25 mouse cellular contexts compared by ENCODE assay signal in genomic region chr16:35784134-35784725, GRCm38 (mm10). TPM values are rescaled to one million over a fixed set of nuclear protein-coding genes. Genes with fewer than 3 reads are reported as not detected.
DNase-seq lines count a peak whose midpoint lies in the region; ATAC-seq and TF ChIP-seq lines count a peak whose summit lies in the region.
"Had no signal": no experiment of that assay in that cellular context is flagged by ENCODE, and none has a peak within 500 bp of the region (broad histone marks: within the 10 kb centered on the region; RNA-seq: fewer than 3 reads in every experiment).

No protein-coding gene starts in this region.

- no peaks in the 10 kb centered on the region for H3K9me3 ChIP-seq in liver, embryonic 15.5 days (replicated peaks)
- no peaks in the 10 kb centered on the region for H3K9me3 ChIP-seq in liver, postnatal 0 days (ENCODE audit: low read length)
- H3K9me3 ChIP-seq in MEL (replicated peaks; ENCODE audit: insufficient read depth, low read length): no peaks in the 10 kb centered on the region
- H3K9me3 ChIP-seq in intestine, embryonic 15.5 days: no peaks in the 10 kb centered on the region
- H3K9me3 ChIP-seq: embryonic facial prominence, embryonic 12.5 days; forebrain, embryonic 12.5 days; heart, embryonic 13.5 days; hindbrain, embryonic 13.5 days; limb, embryonic 10.5 days had no signal

- peaks cover 21% of the 10 kb centered on the region for H3K36me3 ChIP-seq in liver, embryonic 15.5 days (replicated peaks)
- no peaks in the 10 kb centered on the region; the same call in 1 of the 2 replicates for H3K36me3 ChIP-seq in liver, postnatal 0 days (replicated peaks; ENCODE audit: insufficient read depth, low read length)
- H3K36me3 ChIP-seq in MEL (ENCODE audit: control insufficient read depth in 1 of 2, insufficient read depth in 2 of 2, low read length in 2 of 2): peaks cover 0 to 17% of the 10 kb centered on the region in 2 experiments; a peak in 2 of 4 replicates
- 0 out of 2 replicates have a peak, but pooled peaks cover 1% of the 10 kb centered on the region for H3K36me3 ChIP-seq in splenic B cell, adult 2 months (ENCODE audit: control insufficient read depth, insufficient read depth, low read length, poor library complexity, severe bottlenecking)
- H3K36me3 ChIP-seq in intestine, embryonic 15.5 days: no peaks in the 10 kb centered on the region
- H3K36me3 ChIP-seq: embryonic facial prominence, embryonic 12.5 days; forebrain, embryonic 12.5 days had no signal

- no peak for DNase-seq in liver, postnatal 0 days
- DNase-seq in MEL (ENCODE audit: low read depth, low spot score): peak; percentile 84
- DNase-seq in splenic B cell, adult 2 months (ENCODE audit: low read depth, low spot score): peak; percentile 52
- no peak for DNase-seq in embryo, embryonic 9.5 days (ENCODE audit: extremely low spot score)
- no peak for DNase-seq in thymus, adult 18-20 months
- DNase-seq: adrenal gland, postnatal 25 days; cerebellum, adult 9-10 months; gastrocnemius, postnatal 36 days; heart, postnatal 14 days; kidney, adult 8-10 months; kidney, postnatal 10 days; lung, postnatal 4 days; right cerebral cortex, adult 18-20 months; thymus, postnatal 25 days had no signal

- no peak for TF ChIP-seq CTCF in liver, postnatal 0 days (IDR thresholded peaks at IDR 0.05; ENCODE audit: low read depth)
- TF ChIP-seq CTCF in MEL (IDR thresholded peaks at IDR 0.05 in 2 of 3, conservative IDR thresholded peaks at IDR 0.05 in 1 of 3; ENCODE audit: control insufficient read depth in 1 of 3, insufficient read depth in 1 of 3, low read depth in 2 of 3, low read length in 3 of 3, poor library complexity in 1 of 3, severe bottlenecking in 1 of 3): no peak

- 0 out of 2 replicates have a peak overlapping the region, but pooled peaks have one; percentile 1 for H3K27ac ChIP-seq in liver, embryonic 15.5 days (replicated peaks)
- H3K27ac ChIP-seq in liver, postnatal 0 days (ENCODE audit: low read depth): no peak overlapping the region
- H3K27ac ChIP-seq in MEL (ENCODE audit: control insufficient read depth, low read depth, low read length): peak overlapping the region; percentile 22; the same call in 1 of the 2 replicates
- H3K27ac ChIP-seq in intestine, embryonic 15.5 days: no peak overlapping the region
- H3K27ac ChIP-seq: embryonic facial prominence, embryonic 12.5 days; forebrain, embryonic 12.5 days; heart, embryonic 13.5 days; hindbrain, embryonic 13.5 days; limb, embryonic 10.5 days had no signal

- no peaks in the 10 kb centered on the region for H3K27me3 ChIP-seq in liver, embryonic 15.5 days
- H3K27me3 ChIP-seq in liver, postnatal 0 days (ENCODE audit: insufficient read depth, low read length): no peaks in the 10 kb centered on the region
- no peaks in the 10 kb centered on the region for H3K27me3 ChIP-seq in MEL (ENCODE audit: control insufficient read depth in 1 of 2, insufficient read depth in 2 of 2, low read length in 2 of 2)
- H3K27me3 ChIP-seq in splenic B cell, adult 2 months (ENCODE audit: control insufficient read depth, insufficient read depth, low read length, poor library complexity, severe bottlenecking): no peaks in the 10 kb centered on the region
- H3K27me3 ChIP-seq in intestine, embryonic 15.5 days (replicated peaks): no peaks in the 10 kb centered on the region
- H3K27me3 ChIP-seq: embryonic facial prominence, embryonic 12.5 days; forebrain, embryonic 12.5 days; heart, embryonic 13.5 days; hindbrain, embryonic 13.5 days had no signal

- H3K4me3 ChIP-seq in liver, embryonic 15.5 days (replicated peaks): no peak overlapping the region
- no peak overlapping the region for H3K4me3 ChIP-seq in liver, postnatal 0 days (ENCODE audit: low read depth, low read length)
- H3K4me3 ChIP-seq in MEL (ENCODE audit: control insufficient read depth in 1 of 2, insufficient read depth in 1 of 2, low read depth in 2 of 2, low read length in 2 of 2): no peak overlapping the region
- H3K4me3 ChIP-seq in intestine, embryonic 15.5 days (replicated peaks): no peak overlapping the region
- H3K4me3 ChIP-seq: embryonic facial prominence, embryonic 12.5 days; erythroblast, embryonic 14.5 days; forebrain, embryonic 12.5 days; heart, embryonic 13.5 days; hindbrain, embryonic 13.5 days; limb, embryonic 10.5 days had no signal

- TF ChIP-seq EP300 in liver, postnatal 0 days (IDR thresholded peaks at IDR 0.05; ENCODE audit: low read depth): no peak
- peak in 1 of 2 experiments; percentile 32; a peak in 1 of 4 replicates for TF ChIP-seq EP300 in MEL (IDR thresholded peaks at IDR 0.05; ENCODE audit: low read depth in 1 of 2, low read length in 2 of 2)

- no peak for TF ChIP-seq RAD21 in MEL (IDR thresholded peaks at IDR 0.05; ENCODE audit: low read depth, low read length)

- no peak overlapping the region for H3K9ac ChIP-seq in liver, embryonic 15.5 days
- H3K9ac ChIP-seq in liver, postnatal 0 days (replicated peaks): no peak overlapping the region
- H3K9ac ChIP-seq in MEL (ENCODE audit: control insufficient read depth, low read depth, low read length, poor library complexity, severe bottlenecking): no peak overlapping the region
- no peak overlapping the region for H3K9ac ChIP-seq in intestine, embryonic 15.5 days
- H3K9ac ChIP-seq: embryonic facial prominence, embryonic 12.5 days; forebrain, embryonic 12.5 days; heart, embryonic 13.5 days; hindbrain, embryonic 13.5 days had no signal

- WGBS in liver, embryonic 15.5 days (ENCODE audit: insufficient replicate concordance): 44% methylated on average over 7 of the region's 7 CpGs
- WGBS in liver, postnatal 0 days (ENCODE audit: insufficient replicate concordance): 47% methylated on average over 7 of the region's 7 CpGs
- 53% methylated on average over 7 of the region's 7 CpGs for WGBS in intestine, embryonic 15.5 days

- H3K79me2 ChIP-seq in MEL (ENCODE audit: control insufficient read depth, insufficient read depth, low read length, poor library complexity): peaks cover 2% of the 10 kb centered on the region; the same call in 1 of the 2 replicates

- ATAC-seq in liver, embryonic 15.5 days (ENCODE audit: insufficient read depth): no peak
- ATAC-seq in liver, postnatal 0 days: no peak
- ATAC-seq in hematopoietic stem cell, adult 5-6 weeks (replicated peaks in 1 of 2; ENCODE audit: insufficient read depth in 1 of 2, low FRiP score in 2 of 2, low TSS enrichment in 1 of 2, low read depth in 1 of 2, poor library complexity in 2 of 2, severe bottlenecking in 2 of 2): peak; percentile 76 to 83
- ATAC-seq in intestine, embryonic 15.5 days: no peak
- ATAC-seq: CD4-positive, CD25-positive, alpha-beta regulatory T cell, adult 4 months had no signal

- peaks cover 32% of the 10 kb centered on the region for H3K4me1 ChIP-seq in liver, embryonic 15.5 days (replicated peaks)
- peaks cover 2% of the 10 kb centered on the region; the same call in 1 of the 2 replicates for H3K4me1 ChIP-seq in liver, postnatal 0 days (ENCODE audit: insufficient read depth)
- peaks cover 0 to 11% of the 10 kb centered on the region in 2 experiments; a peak in 3 of 4 replicates for H3K4me1 ChIP-seq in MEL (ENCODE audit: control insufficient read depth in 1 of 2, insufficient read depth in 2 of 2, low read length in 2 of 2)
- H3K4me1 ChIP-seq in intestine, embryonic 15.5 days (replicated peaks): no peaks in the 10 kb centered on the region; the same call in 1 of the 2 replicates
- H3K4me1 ChIP-seq: embryonic facial prominence, embryonic 12.5 days; limb, embryonic 10.5 days had no signal

- no peak overlapping the region for H3K4me2 ChIP-seq in liver, embryonic 15.5 days
- no peak overlapping the region for H3K4me2 ChIP-seq in liver, postnatal 0 days (ENCODE audit: low read depth, low read length)
- H3K4me2 ChIP-seq in intestine, embryonic 15.5 days (replicated peaks): no peak overlapping the region
- H3K4me2 ChIP-seq: embryonic facial prominence, embryonic 12.5 days; forebrain, embryonic 12.5 days; heart, embryonic 13.5 days; hindbrain, embryonic 13.5 days; midbrain, embryonic 11.5 days had no signal

- TF ChIP-seq POLR2A in MEL (IDR thresholded peaks at IDR 0.05; ENCODE audit: control insufficient read depth in 1 of 2, insufficient read depth in 1 of 2, low read depth in 1 of 2, low read length in 2 of 2, poor library complexity in 1 of 2): no peak

TF ChIP-seq in MEL, 35 proteins besides CTCF, POLR2A, EP300 and RAD21 (continues in another document):
- TF ChIP-seq MXI1 (IDR thresholded peaks at IDR 0.05; ENCODE audit: low read depth, low read length): peak; percentile 57; the same call in 1 of the 2 replicates
- TF ChIP-seq GATA1 (IDR thresholded peaks at IDR 0.05; ENCODE audit: low read depth, low read length): peak; percentile 87
- TF ChIP-seq NELFE (IDR thresholded peaks at IDR 0.05; ENCODE audit: low read depth, low read length): 0 out of 2 replicates have a peak, but pooled peaks have one; percentile 15
- TF ChIP-seq ETS1 (IDR thresholded peaks at IDR 0.05; ENCODE audit: low read depth, low read length): 0 out of 2 replicates have a peak, but pooled peaks have one; percentile 37
- TF ChIP-seq GABPA (IDR thresholded peaks at IDR 0.05; ENCODE audit: low read depth, low read length): no peak
- TF ChIP-seq TBP (IDR thresholded peaks at IDR 0.05; ENCODE audit: low read depth, low read length): no peak
- TF ChIP-seq RCOR1 (IDR thresholded peaks at IDR 0.05; ENCODE audit: low read depth, low read length): peak; percentile 22; the same call in 1 of the 2 replicates
- TF ChIP-seq USF1 (IDR thresholded peaks at IDR 0.05; ENCODE audit: low read depth, low read length): peak; percentile 92
- TF ChIP-seq USF2 (IDR thresholded peaks at IDR 0.05; ENCODE audit: borderline replicate concordance in 1 of 2, insufficient read depth in 1 of 2, low read depth in 1 of 2, low read length in 2 of 2): peak in 1 of 2 experiments; percentile 68; a peak in 2 of 4 replicates

RNA-seq across cellular contexts. Expression of gene Hspbap1, which starts 14.1 kb away (rescaled TPM):
- polyA plus RNA-seq in liver, embryonic 15.5 days (2015; fragmentation: Nextera tagmentation; extraction: Ambion mirVana): 16.1 and 18.7 TPM in 2 replicates
- polyA plus RNA-seq in liver, postnatal 0 days (2015; fragmentation: Nextera tagmentation; extraction: Ambion mirVana): 6.9 and 7.6 TPM in 2 replicates
- total RNA-seq in MEL (2012; rRNA removed): 7.2 and 9.6 TPM in 2 replicates
- polyA plus RNA-seq in MEL (2012; ENCODE audit: insufficient read depth in 1 of 2, insufficient read length in 2 of 2, low read depth in 1 of 2, low replicate concordance in 2 of 2, missing spikeins in 1 of 2): 1 to 10 TPM in 1 of 2 experiments, not detected in 1; 9.6 TPM
- total RNA-seq in hematopoietic stem cell, adult 5-6 weeks (2017): 2.4 TPM in 2 replicates
- polyA plus RNA-seq in intestine, embryonic 15.5 days (2015; fragmentation: Nextera tagmentation; extraction: Ambion mirVana): 17.6 and 18.4 TPM in 2 replicates

RNA-seq across cellular contexts. Expression of gene Dirc2, which starts 15.1 kb away (rescaled TPM):
- 5.0 and 5.3 TPM in 2 replicates for polyA plus RNA-seq in liver, embryonic 15.5 days (2015; fragmentation: Nextera tagmentation; extraction: Ambion mirVana)
- 5.7 and 6.2 TPM in 2 replicates for polyA plus RNA-seq in liver, postnatal 0 days (2015; fragmentation: Nextera tagmentation; extraction: Ambion mirVana)
- 1.6 and 2.1 TPM in 2 replicates for total RNA-seq in MEL (2012; rRNA removed)
- polyA plus RNA-seq in MEL (2012; ENCODE audit: insufficient read depth in 1 of 2, insufficient read length in 2 of 2, low read depth in 1 of 2, low replicate concordance in 2 of 2, missing spikeins in 1 of 2): 1 to 10 TPM in 1 of 2 experiments, not detected in 1; 4.1 TPM
- 7.9 and 10.0 TPM in 2 replicates for total RNA-seq in hematopoietic stem cell, adult 5-6 weeks (2017)
- 12.0 and 13.2 TPM in 2 replicates for polyA plus RNA-seq in intestine, embryonic 15.5 days (2015; fragmentation: Nextera tagmentation; extraction: Ambion mirVana)

Comparison
In these comparisons a context has a peak if more than half of its experiments do, and no peak if none do; other contexts are left out.
1. H3K27ac ChIP-seq: peak in liver, embryonic 15.5 days (single experiment) and MEL (single experiment); none in liver, postnatal 0 days (single experiment) and intestine, embryonic 15.5 days (single experiment).
2. ATAC-seq: peak in hematopoietic stem cell, adult 5-6 weeks (2 of 2); none in liver, embryonic 15.5 days (single experiment), liver, postnatal 0 days (single experiment) and intestine, embryonic 15.5 days (single experiment).
3. DNase-seq: peak in MEL (single experiment) and splenic B cell, adult 2 months (single experiment); none in liver, postnatal 0 days (single experiment), embryo, embryonic 9.5 days (single experiment) and thymus, adult 18-20 months (0 of 2).